ENCODE assay signal across 8 mouse cellular contexts in the genomic region with DNA sequence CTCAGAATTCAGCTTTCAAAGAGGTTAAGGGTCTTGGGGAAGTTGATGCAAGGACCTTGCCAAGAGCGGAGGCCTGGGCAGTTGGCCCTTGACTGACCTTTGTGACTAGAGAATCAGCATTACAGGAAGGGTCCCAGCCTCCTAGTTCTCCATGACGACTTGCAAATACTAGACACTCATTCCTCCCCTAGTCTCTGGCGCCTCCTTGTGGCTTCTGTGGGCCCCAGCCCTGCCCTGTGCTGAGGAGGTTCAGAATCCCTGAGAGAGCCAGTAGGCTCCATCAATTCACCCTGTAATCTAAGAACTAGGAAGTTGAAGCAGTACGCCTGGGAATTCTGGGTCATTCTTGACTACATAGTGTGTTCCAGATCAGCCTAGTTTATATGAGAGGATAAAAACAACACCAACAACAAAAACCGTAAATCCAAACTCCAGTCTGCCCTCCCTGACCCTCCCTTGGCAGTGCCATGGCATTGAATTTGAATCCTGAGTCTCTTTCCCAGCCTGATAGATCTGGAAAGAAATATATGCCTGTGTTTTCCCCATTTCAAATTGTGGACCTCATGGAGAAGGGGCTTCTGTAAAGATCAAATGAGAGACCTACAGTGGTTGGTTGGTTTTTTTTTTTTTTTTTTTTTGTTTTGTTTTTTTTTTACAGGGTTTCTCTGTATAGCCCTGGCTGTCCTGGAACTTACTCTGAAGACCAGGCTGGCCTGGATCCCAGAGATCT. TPM values are rescaled to one million over a fixed set of nuclear protein-coding genes. Genes with fewer than 3 reads are reported as not detected.
A peak's percentile ranks its signal among the peaks of the same experiment; 100 is the strongest.
DNase-seq lines count a peak whose midpoint lies in the region.

No protein-coding gene starts in this region.

- intact Hi-C loops in gastrocnemius, postnatal 14 days (cut with DNase I; ENCODE audit: low total_unique reads) = loop anchor here (2.0 kb wide), 1 partner anchor 36 kb away; no protein-coding TSS in a partner anchor
- intact Hi-C loops in left cerebral cortex, postnatal 4 days (cut with DNase I) = no loop called here

- DNase-seq in 3T3-L1 (ENCODE audit: low read depth, low spot score) = peak; percentile 97
- DNase-seq in adrenal gland, adult (ENCODE audit: inconsistent age in 2 of 2, low spot score in 1 of 2) = peak; percentile 92 to 97
- peak; percentile 93 for DNase-seq in embryo, embryonic 10 days (ENCODE audit: low spot score)
- DNase-seq in gastrocnemius, postnatal 14 days = peak; percentile 91
- peak; percentile 92 for DNase-seq in kidney, adult 18-20 months
- DNase-seq in left cerebral cortex, postnatal 4 days = peak; percentile 94
- DNase-seq in monocyte, adult 2 months (ENCODE audit: low read depth in 1 of 2, low spot score in 2 of 2) = peak; percentile 77 to 88
- peak; percentile 94 to 98 for DNase-seq in spleen, postnatal 4 days (ENCODE audit: low spot score in 2 of 2)

RNA-seq across cellular contexts. Expression of gene Cdc42bpg, which starts 1.3 kb away (rescaled TPM):
- 1 to 10 TPM; 3.4 to 3.9 TPM for total RNA-seq in gastrocnemius, postnatal 14 days (2021)
- total RNA-seq in left cerebral cortex, postnatal 4 days (2021) = 1 to 10 TPM; 5.0 to 5.7 TPM

RNA-seq across cellular contexts. Expression of gene Ehd1, which starts 28.4 kb away (rescaled TPM):
- total RNA-seq in gastrocnemius, postnatal 14 days (2021) = 10 to 100 TPM; 40.5 to 50.8 TPM
- 10 to 100 TPM; 87.1 to 87.7 TPM for total RNA-seq in left cerebral cortex, postnatal 4 days (2021)

RNA-seq across cellular contexts. Expression of gene Men1, which starts 29.8 kb away (rescaled TPM):
- 10 to 100 TPM; 10.1 to 11.4 TPM for total RNA-seq in gastrocnemius, postnatal 14 days (2021)
- 10 to 100 TPM; 81.1 to 81.4 TPM for total RNA-seq in left cerebral cortex, postnatal 4 days (2021)

RNA-seq across cellular contexts. Expression of gene Map4k2, which starts 36.0 kb away (rescaled TPM):
- total RNA-seq in gastrocnemius, postnatal 14 days (2021) = 10 to 100 TPM in 1 of 2 experiments, 1 to 10 TPM in 1; 9.5 to 14.4 TPM
- total RNA-seq in left cerebral cortex, postnatal 4 days (2021) = 100 to 1,000 TPM in 1 of 2 experiments, 10 to 100 TPM in 1; 91.7 to 102 TPM

RNA-seq across cellular contexts. Expression of gene Sf1, which starts 58.5 kb away (rescaled TPM):
- total RNA-seq in gastrocnemius, postnatal 14 days (2021) = 10 to 100 TPM; 75.1 to 80.9 TPM
- total RNA-seq in left cerebral cortex, postnatal 4 days (2021) = 100 to 1,000 TPM; 231 to 244 TPM

Comparison
In these comparisons a context has a peak if more than half of its experiments do, and no peak if none do; other contexts are left out.
1. Peak in every context shown above with its lines: DNase-seq.
2. RNA of gene Men1, which starts 29.8 kb away (total RNA-seq): 81.1 to 81.4 TPM in left cerebral cortex, postnatal 4 days; 10.1 to 11.4 TPM in gastrocnemius, postnatal 14 days; every median in the first group is over 4 times any median in the second.